Mouse (Mus musculus) hindbrain, embryonic 12.5 days (tissue): ENCODE measurements at regions not wholly inside any gene's neighbourhood (a gene's known extent, or its start where the extent isn't known, plus 50 kb on each side); places are given as distances from the start of the nearest gene placed in this dataset.

ENCODE experiments used
- ATAC-seq: fragments of 200-750 bp; cut with Nextera tagmentation; 2 replicates; pipeline ENCODE4 v1.8.0; 2017; ENCODE audit warnings: moderate TSS enrichment; ENCODE audit not compliant: low FRiP score
- H3K27ac ChIP-seq: fragments of 300-500 bp; sonication (generic); 2 replicates; pipeline ENCODE4 v1.5.1; 2016; ENCODE audit warnings: mild to moderate bottlenecking
- H3K27me3 ChIP-seq: fragments of 300-500 bp; sonication (generic); 2 replicates; pipeline ENCODE4 v1.6.1; 2016; ENCODE audit warnings: mild to moderate bottlenecking
- H3K36me3 ChIP-seq: fragments of 300-500 bp; sonication (generic); 2 replicates; pipeline ENCODE4 v1.6.1; 2016; ENCODE audit warnings: mild to moderate bottlenecking
- H3K4me1 ChIP-seq: fragments of 300-500 bp; sonication (generic); 2 replicates; pipeline ENCODE4 v1.6.1; 2016
- H3K4me2 ChIP-seq: fragments of 300-500 bp; sonication (generic); replicated peaks from 2 replicates; pipeline ENCODE4 v1.6.1; 2016; ENCODE audit warnings: mild to moderate bottlenecking
- H3K4me3 ChIP-seq: fragments of 300-500 bp; sonication (generic); 2 replicates; pipeline ENCODE4 v1.5.1; 2016; ENCODE audit warnings: mild to moderate bottlenecking
- H3K9ac ChIP-seq: fragments of 300-500 bp; sonication (generic); 2 replicates; pipeline ENCODE4 v1.6.1; 2016; ENCODE audit warnings: mild to moderate bottlenecking, moderate library complexity
- H3K9me3 ChIP-seq: fragments of 300-500 bp; sonication (generic); replicated peaks from 2 replicates; pipeline ENCODE4 v1.6.1; 2016; ENCODE audit warnings: mild to moderate bottlenecking
- WGBS: fragments of 180-500 bp; shearing (Covaris S2); methylation state at CpG from one replicate; pipeline ENCODE4 v1.1.7; 2016; 5-methylcytosine and 5-hydroxymethylcytosine counted together

- ATAC-seq = no peak
- Histone ChIP-seq H3K36me3 (no peaks in the 10 kb centered on the region), H3K9me3 (no peaks in the 10 kb centered on the region), H3K27ac (no peak overlapping the region), H3K4me1 (no peaks in the 10 kb centered on the region), H3K4me3 (no peak overlapping the region), H3K4me2 (no peak overlapping the region), H3K9ac (no peak overlapping the region), H3K27me3 (no peaks in the 10 kb centered on the region)
- WGBS = 87% methylated on average over 2 of the region's 2 CpGs
Observed at GRCm38 (mm10) chr10:48149875-48150274, 1638.7 kb downstream of the Grik2 start.

- peak; percentile 87 for ATAC-seq
- no peak overlapping the region for H3K4me3 ChIP-seq
- no peaks in the 10 kb centered on the region for H3K9me3 ChIP-seq
- H3K4me2 ChIP-seq = no peak overlapping the region
- H3K36me3 ChIP-seq = no peaks in the 10 kb centered on the region
- H3K27me3 ChIP-seq = no peaks in the 10 kb centered on the region
- H3K27ac ChIP-seq = no peak overlapping the region
- no peak overlapping the region for H3K9ac ChIP-seq
- WGBS = 41% methylated on average over 1 of the region's 1 CpGs
- H3K4me1 ChIP-seq = no peaks in the 10 kb centered on the region
Observed at GRCm38 (mm10) chr10:48135708-48136107, 1652.9 kb downstream of the Grik2 start.
